In the genomic region with DNA sequence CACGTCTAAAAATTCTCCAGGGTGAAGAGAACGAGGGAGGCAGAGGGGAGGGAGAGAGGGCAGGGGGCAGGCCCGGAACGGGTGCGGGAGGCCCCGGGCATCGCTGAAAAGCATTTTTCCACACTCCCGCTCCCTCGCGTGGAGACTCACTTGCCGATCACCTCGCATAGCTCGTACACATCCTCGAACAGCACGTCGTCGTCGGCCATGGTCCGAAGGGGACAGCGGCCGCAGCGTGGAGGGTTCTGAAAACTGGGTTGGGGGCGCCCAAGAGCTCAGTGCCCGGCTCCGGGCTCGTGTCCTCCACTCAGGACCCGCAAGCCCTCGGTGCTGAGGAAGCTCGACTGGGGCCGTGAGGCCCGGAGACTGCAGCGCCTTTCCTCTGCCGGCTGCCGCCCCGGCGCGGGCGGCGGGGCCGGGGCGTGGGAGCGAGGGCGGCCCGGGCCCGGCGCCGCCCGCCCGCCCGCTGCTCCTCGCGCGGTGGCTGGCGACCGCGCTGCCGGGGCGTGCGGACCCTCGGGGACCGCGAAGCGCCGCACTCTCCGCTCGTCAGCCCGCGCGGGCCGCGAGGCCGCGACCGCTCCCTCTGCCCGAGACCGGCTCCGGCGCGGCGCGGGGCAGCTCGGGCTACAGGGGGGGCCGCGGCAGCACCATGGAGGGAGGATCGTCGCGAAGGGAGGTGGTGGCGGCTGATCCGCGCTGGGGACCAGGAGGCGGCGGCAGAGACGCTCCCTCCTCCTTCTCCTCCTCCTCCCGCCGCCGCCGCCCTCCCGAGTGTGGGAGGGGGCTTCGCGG, we compare ENCODE assay signal across 8 mouse cellular contexts. TPM values are rescaled to one million over a fixed set of nuclear protein-coding genes. Genes with fewer than 3 reads are reported as not detected.
DNase-seq lines count a peak whose midpoint lies in the region; ATAC-seq and TF ChIP-seq lines count a peak whose summit lies in the region.

No protein-coding gene starts in this region.

- H3K4me3 ChIP-seq in bone marrow, adult 2 months (replicated peaks; ENCODE audit: control insufficient read depth, low read depth, low read length): peak overlapping the region; percentile 88
- peak overlapping the region; percentile 52 for H3K4me3 ChIP-seq in forebrain, embryonic 11.5 days (ENCODE audit: low read depth, low read length)
- H3K4me3 ChIP-seq in lung, embryonic 16.5 days (ENCODE audit: low read length): peak overlapping the region; percentile 70

- TF ChIP-seq CTCF in bone marrow, adult 2 months (IDR thresholded peaks at IDR 0.05; ENCODE audit: control insufficient read depth, insufficient read depth, low read length): no peak

- DNase-seq in ES-CJ7 (ENCODE audit: low read depth, low spot score): peak; percentile 19
- peak; percentile 75 for DNase-seq in forebrain, embryonic 11.5 days (ENCODE audit: low spot score)
- peak; percentile 25 to 40 for DNase-seq in heart, postnatal 14 days
- DNase-seq in kidney, postnatal 4 days: peak; percentile 66 to 74
- peak; percentile 50 for DNase-seq in ovary, postnatal 36 days (ENCODE audit: low spot score)
- DNase-seq in urinary bladder, postnatal 25 days (ENCODE audit: low spot score): peak; percentile 24

- WGBS in bone marrow, adult 2 months: 17% methylated on average over 85 of the region's 100 CpGs
- 20% methylated on average over 33 of the region's 100 CpGs for WGBS in forebrain, embryonic 11.5 days
- 29% methylated on average over 43 of the region's 100 CpGs for WGBS in lung, embryonic 16.5 days

- peak overlapping the region; percentile 90 for H3K27ac ChIP-seq in bone marrow, adult 2 months (ENCODE audit: control insufficient read depth, insufficient read depth, low read depth, low read length, poor library complexity)
- H3K27ac ChIP-seq in forebrain, embryonic 11.5 days (ENCODE audit: low read depth, low read length): peak overlapping the region; percentile 86
- H3K27ac ChIP-seq in lung, embryonic 16.5 days (ENCODE audit: low read length): peak overlapping the region; percentile 89

- no peaks in the 10 kb centered on the region for H3K27me3 ChIP-seq in forebrain, embryonic 11.5 days (ENCODE audit: control insufficient read depth, insufficient read depth, low read length)
- H3K27me3 ChIP-seq in lung, embryonic 16.5 days (ENCODE audit: control insufficient read depth, insufficient read depth, low read depth, low read length): no peaks in the 10 kb centered on the region

- no peaks in the 10 kb centered on the region for H3K9me3 ChIP-seq in forebrain, embryonic 11.5 days (ENCODE audit: control insufficient read depth, low read length)
- no peaks in the 10 kb centered on the region for H3K9me3 ChIP-seq in lung, embryonic 16.5 days (ENCODE audit: control insufficient read depth, low read length)

- no peak for TF ChIP-seq POLR2A in bone marrow, adult 2 months (IDR thresholded peaks at IDR 0.05; ENCODE audit: borderline replicate concordance, control insufficient read depth, low read depth, low read length)

- H3K4me2 ChIP-seq in forebrain, embryonic 11.5 days (ENCODE audit: low read depth, low read length, severe bottlenecking): peak overlapping the region; percentile 47; the same call in 1 of the 2 replicates
- H3K4me2 ChIP-seq in lung, embryonic 16.5 days (ENCODE audit: low read depth, low read length): peak overlapping the region; percentile 54

- intact Hi-C loops in heart, postnatal 14 days (cut with DNase I): loop anchor here (10.0 kb wide), 1 partner anchor 121 kb away; no protein-coding TSS in a partner anchor

- peak overlapping the region; percentile 72 for H3K9ac ChIP-seq in forebrain, embryonic 11.5 days (ENCODE audit: low read length)
- peak overlapping the region; percentile 80 for H3K9ac ChIP-seq in lung, embryonic 16.5 days (ENCODE audit: low read length)

- no peaks in the 10 kb centered on the region for H3K4me1 ChIP-seq in bone marrow, adult 2 months (ENCODE audit: control insufficient read depth, insufficient read depth, low read length)
- no peaks in the 10 kb centered on the region for H3K4me1 ChIP-seq in forebrain, embryonic 11.5 days (replicated peaks; ENCODE audit: control insufficient read depth, insufficient read depth, low read length)
- no peaks in the 10 kb centered on the region for H3K4me1 ChIP-seq in lung, embryonic 16.5 days (replicated peaks; ENCODE audit: control insufficient read depth, insufficient read depth, low read length)

- ATAC-seq in forebrain, embryonic 11.5 days (replicated peaks; ENCODE audit: low FRiP score): peak; percentile 63
- ATAC-seq in lung, embryonic 16.5 days (ENCODE audit: low read depth): peak; percentile 70

- H3K36me3 ChIP-seq in forebrain, embryonic 11.5 days (ENCODE audit: control insufficient read depth, insufficient read depth, low read length): no peaks in the 10 kb centered on the region
- no peaks in the 10 kb centered on the region for H3K36me3 ChIP-seq in lung, embryonic 16.5 days (ENCODE audit: control insufficient read depth, insufficient read depth, low read length)

RNA-seq across cellular contexts. Expression of a gene that starts 5.1 kb away (rescaled TPM):
- 8.4 and 10.8 TPM in 2 replicates for polyA plus RNA-seq in bone marrow, adult 2 months (2011; ENCODE audit: insufficient read depth, insufficient read length, low replicate concordance, missing spikeins)
- polyA plus RNA-seq in forebrain, embryonic 11.5 days (2014; fragmentation: Nextera tagmentation; extraction: Ambion mirVana): 18.3 and 21.4 TPM in 2 replicates
- total RNA-seq in heart, postnatal 14 days (2021): 10 to 100 TPM; 16.8 to 17.3 TPM
- polyA plus RNA-seq in lung, embryonic 16.5 days (2015; fragmentation: Nextera tagmentation; extraction: Ambion mirVana): 12.3 and 12.7 TPM in 2 replicates

Comparison
In these comparisons a context has a peak if more than half of its experiments do, and no peak if none do; other contexts are left out.
1. Peak in every context shown above with its lines: DNase-seq, ATAC-seq, H3K4me3 ChIP-seq and H3K27ac ChIP-seq.
2. DNase-seq: peak in every context shown above with its lines; median percentile 75 in forebrain, embryonic 11.5 days; 70 in kidney, postnatal 4 days; 50 in ovary, postnatal 36 days; 32 in heart, postnatal 14 days; 24 in urinary bladder, postnatal 25 days; 19 in ES-CJ7.